Mouse (Mus musculus) thymus, postnatal 4 days (tissue): ENCODE measurements around the gene Zfp541.

Experiments used
- DNase-seq: peaks from one replicate; pipeline ENCODE4 v3.0.0; 2021

The Zfp541 gene

GRCm38 (mm10) chr7:16044531-16044930 is 17.1 kb upstream of the Zfp541 start:
- no peak for DNase-seq

DNA sequence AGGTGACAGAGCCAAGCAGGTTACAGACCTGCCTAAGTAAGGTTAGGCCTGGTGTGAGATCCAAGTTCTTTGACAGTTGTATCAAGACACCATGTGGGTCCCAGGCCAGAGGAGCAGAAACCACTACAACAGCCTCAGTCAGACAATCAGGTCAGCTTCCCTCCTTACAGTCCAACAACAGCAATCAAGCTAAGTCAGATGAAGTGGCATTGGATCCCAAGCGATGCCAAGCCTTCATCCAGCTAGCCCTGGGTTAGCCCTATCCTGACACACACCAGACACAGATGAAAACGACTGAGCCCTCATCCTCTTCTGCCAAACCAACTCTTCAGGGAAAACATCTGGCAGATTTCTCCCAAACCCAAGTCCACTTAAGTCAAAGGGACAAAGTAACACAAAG is 16.1 kb upstream of the Zfp541 start:
- peak; percentile 35 for DNase-seq

GRCm38 (mm10) chr7:16046101-16046480 is 15.5 kb upstream of the Zfp541 start:
- DNase-seq, result peak; percentile 83

DNA sequence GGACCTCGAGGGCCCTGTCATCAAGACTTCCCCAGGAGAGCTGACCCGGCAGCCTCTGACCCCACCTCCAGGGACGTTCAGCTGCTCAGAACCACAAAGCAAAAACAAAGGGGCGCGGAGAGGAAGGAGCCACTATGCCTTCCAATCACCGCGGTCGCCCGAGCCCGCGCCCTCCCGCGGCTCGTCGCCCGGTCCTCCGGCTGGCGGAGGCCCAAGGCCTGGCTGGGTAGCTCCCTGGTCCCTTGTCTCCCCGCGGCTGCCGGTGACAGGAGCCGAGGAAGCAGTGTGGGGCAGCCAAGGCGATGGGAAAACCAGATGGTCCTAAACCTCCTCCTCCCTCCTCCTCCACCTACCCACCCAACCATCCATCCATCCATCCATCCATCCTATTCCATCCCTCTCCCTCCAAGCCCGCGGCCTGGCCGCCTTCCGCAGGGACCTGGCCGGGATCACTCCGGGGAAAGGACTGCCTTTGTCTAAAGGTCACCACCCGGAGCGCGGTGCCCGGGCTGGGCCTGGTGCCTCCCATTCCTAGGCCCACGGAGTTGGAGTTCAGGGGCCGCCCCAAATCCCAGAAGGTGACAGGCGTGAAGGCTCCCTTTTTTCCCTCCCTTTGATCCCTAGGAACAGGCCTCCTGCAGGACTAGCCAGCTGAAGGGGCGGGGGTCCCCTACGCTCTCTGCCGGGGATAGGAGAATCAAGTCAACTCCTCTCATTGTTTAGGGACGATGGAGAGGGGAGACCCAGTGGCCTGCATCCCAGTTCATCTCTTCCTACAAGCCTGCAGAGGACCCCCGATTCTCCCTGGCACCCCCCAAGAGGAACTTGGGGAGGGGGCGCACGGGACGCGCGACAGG is 14.9 kb upstream of the Zfp541 start:
- peak; percentile 78 for DNase-seq

GRCm38 (mm10) chr7:16047338-16048146 is 14.1 kb upstream of the Zfp541 start, which contains the start of gene Bicra:
TSS of gene Bicra (minus strand) at chr7:16047921.
- DNase-seq, result peak; percentile 90

- DNase-seq, result peak; percentile 96
These were observed 13.4 kb upstream of the Zfp541 start for GRCm38 (mm10) chr7:16048164-16048564.

DNA sequence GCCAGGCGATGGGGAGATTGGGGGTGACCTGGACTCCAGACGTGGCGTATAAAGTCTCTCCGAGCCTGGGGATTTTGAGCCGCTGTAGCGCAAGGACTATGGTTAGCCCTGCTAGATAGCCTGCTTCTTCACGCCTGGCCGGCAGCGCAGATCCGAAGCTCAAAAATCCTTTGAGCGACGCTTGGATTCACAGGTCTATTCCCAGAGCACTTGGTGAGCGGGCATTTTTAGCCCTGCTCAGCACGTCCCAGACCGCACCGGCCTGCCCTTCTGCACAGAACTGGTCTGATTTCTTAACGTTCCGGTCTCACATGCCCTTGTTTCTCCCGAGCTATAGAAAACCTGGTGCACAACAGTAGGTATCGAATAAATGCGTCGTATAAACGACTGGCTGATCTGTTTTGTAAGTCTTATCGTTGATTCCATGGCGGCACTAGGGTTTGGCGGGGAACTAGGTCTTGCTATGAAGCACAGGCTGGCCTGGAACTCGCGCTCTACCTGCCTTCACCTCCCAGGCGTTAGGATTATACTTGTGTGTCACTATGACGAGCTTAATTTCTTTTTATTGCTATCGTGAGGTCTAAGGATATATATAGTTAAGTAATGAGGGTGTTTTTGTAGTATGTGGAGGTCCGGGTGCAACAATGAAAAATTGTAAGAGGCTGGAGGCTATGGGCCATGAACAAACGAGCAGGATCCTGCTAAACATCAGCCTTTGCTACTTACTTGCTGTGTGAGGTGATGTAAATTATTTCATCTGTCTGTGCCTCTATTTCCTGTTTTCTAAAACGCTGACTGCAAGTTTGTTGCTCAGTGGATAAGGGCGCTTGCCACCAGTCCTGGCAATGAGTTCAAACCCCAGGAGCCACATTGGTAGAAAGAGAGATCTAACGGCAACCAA is 12.7 kb upstream of the Zfp541 start:
- peak; percentile 52 for DNase-seq

DNA sequence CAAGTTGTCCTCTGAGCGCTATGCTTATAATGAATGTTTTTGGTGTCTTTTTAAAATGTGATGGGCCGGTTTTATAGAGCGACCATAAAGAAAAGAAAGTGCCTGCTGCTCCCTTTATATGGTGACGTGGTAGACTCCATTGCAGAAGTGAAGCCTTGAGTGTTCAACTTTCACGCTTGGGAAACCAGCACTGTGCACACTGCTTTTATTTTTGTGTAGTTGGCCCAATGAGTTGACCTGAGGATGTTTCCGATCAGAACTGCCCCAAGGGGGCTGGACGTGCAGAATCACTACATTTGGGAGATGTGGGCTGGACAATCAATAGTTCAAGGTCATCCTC is 12.1 kb upstream of the Zfp541 start:
- no peak for DNase-seq

DNA sequence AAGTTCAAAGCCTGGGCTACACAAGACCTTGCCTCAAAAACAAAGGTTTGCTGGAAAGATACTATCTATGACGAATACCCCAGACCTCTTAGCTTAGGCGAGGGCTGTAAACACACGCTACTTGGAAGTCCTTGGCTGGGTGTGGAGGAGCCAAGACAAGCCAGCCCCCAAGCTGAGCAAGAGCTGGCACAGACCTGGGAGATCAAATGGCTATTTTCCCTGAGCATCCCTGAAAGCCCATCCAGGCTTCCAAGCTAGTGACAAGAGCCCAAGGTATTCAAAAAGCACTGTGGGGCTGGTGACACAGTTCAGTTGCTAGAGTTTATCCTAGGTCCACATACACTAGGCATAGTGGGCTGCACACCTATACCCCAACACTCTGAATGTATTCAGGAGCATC is 11.0 kb upstream of the Zfp541 start:
- no peak for DNase-seq

- peak; percentile 91 for DNase-seq
These were observed 9.6 kb upstream of the Zfp541 start for GRCm38 (mm10) chr7:16051883-16052595.

DNA sequence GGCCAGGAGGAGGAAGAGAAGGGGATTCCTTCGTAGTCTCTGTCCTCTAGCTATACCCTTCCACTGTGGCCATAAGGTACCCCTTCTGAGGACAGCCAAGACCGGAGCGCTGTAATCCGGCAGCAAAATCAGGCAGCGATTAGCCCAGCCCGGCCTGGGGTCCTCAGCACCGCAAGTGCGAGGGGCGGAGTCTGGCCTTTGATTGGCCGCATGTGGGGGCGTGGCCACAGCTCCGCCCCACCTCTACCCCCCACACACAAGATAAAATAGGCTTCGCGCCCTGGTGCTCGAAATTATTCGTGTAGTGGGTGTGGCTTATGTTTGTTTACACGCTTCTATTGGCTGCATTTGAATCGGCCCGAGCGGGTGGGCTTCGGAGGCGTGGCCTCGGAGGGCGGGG is 8.9 kb upstream of the Zfp541 start:
- DNase-seq, result peak; percentile 98

DNA sequence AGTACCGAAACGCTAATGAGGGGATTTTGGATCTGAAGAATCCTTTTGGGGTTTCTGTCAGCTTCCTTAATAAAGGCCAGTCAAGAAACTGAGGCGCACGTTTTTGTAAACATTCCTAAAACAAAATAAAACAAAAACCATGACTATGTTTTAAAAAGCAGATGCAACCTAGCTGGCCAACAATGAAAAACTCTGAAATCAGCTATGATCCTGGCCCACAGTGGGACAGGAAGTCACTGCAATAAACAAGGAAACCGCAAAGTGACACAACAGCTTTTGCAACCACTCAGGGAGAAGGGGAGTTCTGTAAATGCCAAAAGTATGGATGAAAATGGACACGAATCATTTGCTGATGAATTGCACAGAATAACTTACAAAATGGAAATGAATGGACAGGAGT is 8.5 kb upstream of the Zfp541 start:
- no peak for DNase-seq

DNA sequence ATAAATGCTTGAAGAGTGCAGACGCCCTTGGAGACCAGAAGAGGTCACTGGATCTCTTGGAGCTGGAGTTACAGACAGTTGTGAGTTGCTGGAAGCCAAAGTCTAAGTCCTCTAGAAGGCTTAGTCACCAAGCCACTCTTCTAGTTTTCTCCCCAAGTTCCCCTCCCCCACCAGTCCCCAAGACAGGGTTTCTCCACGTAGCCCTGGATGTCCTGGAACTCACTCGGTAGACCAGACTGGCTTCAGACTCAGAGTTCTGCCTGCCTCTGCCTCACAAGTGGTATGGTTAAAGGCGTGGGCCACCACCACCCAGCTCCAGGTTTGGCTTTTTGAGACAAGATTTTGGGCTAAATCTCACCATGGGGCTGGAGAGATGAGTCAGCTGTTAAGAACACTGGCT is 6.6 kb upstream of the Zfp541 start:
- no peak for DNase-seq

DNA sequence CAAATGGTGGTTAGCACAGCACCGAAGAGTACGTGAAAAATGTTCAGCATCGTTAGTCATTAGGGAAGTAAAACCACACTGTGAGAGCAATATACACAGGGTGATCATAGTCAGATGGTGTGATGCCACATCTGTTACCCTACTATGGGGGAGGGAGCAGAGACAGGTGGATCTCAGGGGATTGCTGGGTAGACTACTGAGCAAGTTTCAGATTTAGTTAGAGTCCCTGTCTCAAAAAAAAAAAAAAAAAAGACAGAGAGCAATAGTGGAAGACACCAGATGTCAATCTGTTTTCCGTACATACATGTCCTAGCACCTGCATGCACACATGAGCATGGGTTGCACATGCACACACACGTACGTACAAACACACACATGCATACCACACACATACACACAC is 5.9 kb upstream of the Zfp541 start:
- DNase-seq, result no peak

- peak; percentile 55 for DNase-seq
These were observed 5.0 kb upstream of the Zfp541 start for GRCm38 (mm10) chr7:16056459-16057135.

- peak; percentile 35 for DNase-seq
These were observed 4.5 kb upstream of the Zfp541 start for GRCm38 (mm10) chr7:16057136-16057534.

GRCm38 (mm10) chr7:16062099-16062420 is 446 bp downstream of the Zfp541 start:
- no peak for DNase-seq

- peak; percentile 63 for DNase-seq
These were observed 1.9 kb downstream of the Zfp541 start for GRCm38 (mm10) chr7:16063490-16063889.

DNA sequence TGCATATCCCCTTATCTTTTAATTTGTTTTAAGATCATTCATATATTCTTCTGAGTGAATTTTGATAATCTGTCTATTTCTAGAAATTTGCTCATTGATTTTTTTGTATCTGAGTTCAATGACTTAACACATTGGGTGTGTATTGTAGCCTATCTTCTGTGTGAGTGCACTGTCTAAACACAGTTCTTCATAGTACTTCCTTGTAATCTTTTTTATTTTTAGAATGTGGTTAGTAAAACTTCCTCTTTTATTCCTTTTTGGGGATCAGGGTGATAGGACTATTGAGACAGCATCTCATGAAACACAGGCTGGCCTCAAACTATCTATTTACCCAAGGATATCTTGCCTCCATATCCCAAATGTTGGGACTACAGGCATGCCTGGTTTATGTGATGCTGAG is 9.2 kb downstream of the Zfp541 start:
- DNase-seq, result no peak

- no peak for DNase-seq
These were observed 10.3 kb downstream of the Zfp541 start for GRCm38 (mm10) chr7:16071906-16072305.

GRCm38 (mm10) chr7:16079947-16080346 is 18.3 kb downstream of the Zfp541 start:
- DNase-seq, result no peak

GRCm38 (mm10) chr7:16080581-16080980 is 19.0 kb downstream of the Zfp541 start:
- DNase-seq, result no peak
